18 mouse cellular contexts compared by ENCODE assay signal in the genomic region with DNA sequence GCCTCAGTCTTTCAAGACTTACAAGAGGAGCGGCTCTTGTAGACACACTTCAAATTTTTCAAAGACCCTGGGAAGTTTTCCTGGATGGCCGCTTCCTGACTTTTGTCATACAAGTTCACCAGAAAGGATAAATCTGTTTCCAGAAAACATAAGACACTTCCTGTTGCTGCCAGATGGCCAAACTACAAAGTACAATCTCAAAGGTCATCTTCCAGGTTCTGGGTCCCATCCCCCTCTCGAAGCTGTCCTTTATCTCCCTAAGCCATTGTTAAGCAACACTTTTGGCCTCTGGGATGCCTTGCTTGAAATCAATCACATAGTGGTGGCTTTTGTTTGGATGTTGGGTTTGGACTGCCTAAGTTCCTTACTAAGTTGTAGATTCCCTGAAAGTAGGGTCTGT. TPM values are rescaled to one million over a fixed set of nuclear protein-coding genes. Genes with fewer than 3 reads are reported as not detected.
DNase-seq lines count a peak whose midpoint lies in the region; ATAC-seq and TF ChIP-seq lines count a peak whose summit lies in the region.
"Had no signal": no experiment of that assay in that cellular context is flagged by ENCODE, and none has a peak within 500 bp of the region (broad histone marks: within the 10 kb centered on the region; RNA-seq: fewer than 3 reads in every experiment).

No protein-coding gene starts in this region.

- H3K9ac ChIP-seq in liver, adult 2 months (ENCODE audit: low read depth, low read length) = no peak overlapping the region
- no peak overlapping the region for H3K9ac ChIP-seq in liver, embryonic 12.5 days
- H3K9ac ChIP-seq in lung, postnatal 0 days (replicated peaks; ENCODE audit: low read depth) = no peak overlapping the region
- H3K9ac ChIP-seq: forebrain, embryonic 13.5 days; forebrain, postnatal 0 days had no signal

- H3K79me2 ChIP-seq in liver, adult 2 months (ENCODE audit: control insufficient read depth, insufficient read depth, low read length) = no peaks in the 10 kb centered on the region

- peak; percentile 64 for TF ChIP-seq EP300 in lung, postnatal 0 days (IDR thresholded peaks at IDR 0.05)

- H3K4me3 ChIP-seq in liver, adult 2 months (ENCODE audit: insufficient read depth, low read depth, low read length) = no peak overlapping the region
- no peak overlapping the region for H3K4me3 ChIP-seq in liver, embryonic 12.5 days
- no peak overlapping the region for H3K4me3 ChIP-seq in lung, postnatal 0 days (ENCODE audit: low read depth, low read length)
- H3K4me3 ChIP-seq: embryonic facial prominence, embryonic 10.5 days; forebrain, embryonic 13.5 days; heart, adult 2 months had no signal

- 56% methylated on average over 3 of the region's 3 CpGs for WGBS in liver, adult 2 months
- WGBS in liver, embryonic 12.5 days (ENCODE audit: insufficient replicate concordance) = 57% methylated on average over 3 of the region's 3 CpGs
- WGBS in lung, postnatal 0 days = 54% methylated on average over 3 of the region's 3 CpGs

- no peak overlapping the region for H3K4me2 ChIP-seq in liver, embryonic 12.5 days
- H3K4me2 ChIP-seq in lung, postnatal 0 days (replicated peaks; ENCODE audit: low read depth, low read length) = no peak overlapping the region
- H3K4me2 ChIP-seq: forebrain, embryonic 13.5 days; heart, embryonic 11.5 days had no signal

- H3K9me3 ChIP-seq in liver, embryonic 12.5 days (replicated peaks) = no peaks in the 10 kb centered on the region
- H3K9me3 ChIP-seq in lung, postnatal 0 days (ENCODE audit: low read length) = no peaks in the 10 kb centered on the region
- H3K9me3 ChIP-seq: embryonic facial prominence, embryonic 10.5 days; forebrain, embryonic 13.5 days had no signal

- H3K4me1 ChIP-seq in liver, adult 2 months (ENCODE audit: control insufficient read depth, insufficient read depth, low read length) = peaks cover 12% of the 10 kb centered on the region
- peaks cover 5% of the 10 kb centered on the region; the same call in 1 of the 2 replicates for H3K4me1 ChIP-seq in liver, embryonic 12.5 days
- H3K4me1 ChIP-seq in lung, postnatal 0 days (ENCODE audit: insufficient read depth, low read depth, low read length) = 0 out of 2 replicates have a peak, but pooled peaks cover 3% of the 10 kb centered on the region
- H3K4me1 ChIP-seq: forebrain, embryonic 13.5 days had no signal

- no peaks in the 10 kb centered on the region for H3K27me3 ChIP-seq in liver, adult 2 months (ENCODE audit: control insufficient read depth, insufficient read depth, low read length)
- no peaks in the 10 kb centered on the region for H3K27me3 ChIP-seq in liver, embryonic 12.5 days (replicated peaks)
- H3K27me3 ChIP-seq in lung, postnatal 0 days (replicated peaks; ENCODE audit: insufficient read depth, low read length) = no peaks in the 10 kb centered on the region
- H3K27me3 ChIP-seq: forebrain, embryonic 13.5 days had no signal

- H3K36me3 ChIP-seq in liver, adult 2 months (ENCODE audit: control insufficient read depth, insufficient read depth, low read length) = no peaks in the 10 kb centered on the region
- H3K36me3 ChIP-seq in liver, embryonic 12.5 days = no peaks in the 10 kb centered on the region
- H3K36me3 ChIP-seq in lung, postnatal 0 days (ENCODE audit: insufficient read depth, low read length) = no peaks in the 10 kb centered on the region
- H3K36me3 ChIP-seq: embryonic facial prominence, embryonic 10.5 days had no signal

- no peak for TF ChIP-seq CTCF in liver, adult 2 months (IDR thresholded peaks at IDR 0.05; ENCODE audit: low read depth, low read length)
- TF ChIP-seq CTCF in lung, postnatal 0 days (IDR thresholded peaks at IDR 0.05) = no peak

- TF ChIP-seq POLR2A in liver, adult 2 months (IDR thresholded peaks at IDR 0.05; ENCODE audit: extremely low read depth, insufficient read depth, low read length) = no peak

- no peak for ATAC-seq in liver, embryonic 12.5 days
- ATAC-seq in lung, postnatal 0 days = peak; percentile 57; the same call in 1 of the 2 replicates
- ATAC-seq in cerebellum, adult (ENCODE audit: insufficient number of reproducible peaks, low FRiP score, low TSS enrichment) = no peak
- ATAC-seq: forebrain, embryonic 13.5 days; forebrain, postnatal 0 days had no signal

- DNase-seq in kidney, adult 9 months = peak; percentile 32
- no peak for DNase-seq in kidney, postnatal 25 days
- peak; percentile 76 for DNase-seq in liver, adult 2 months (ENCODE audit: extremely low read depth, low read depth, low spot score)
- DNase-seq in lung, postnatal 0 days (ENCODE audit: low spot score) = peak; percentile 44
- no peak for DNase-seq in lung, postnatal 14 days
- DNase-seq: adrenal gland, adult 2 months; adrenal gland, postnatal 25 days; cerebellum, adult 2 months; cerebellum, postnatal 10 days; forebrain, postnatal 0 days; gastrocnemius, postnatal 14 days; heart, adult 2 months; heart, postnatal 36 days had no signal

- H3K27ac ChIP-seq in liver, adult 2 months (replicated peaks; ENCODE audit: insufficient read depth, low read depth, low read length) = no peak overlapping the region
- H3K27ac ChIP-seq in liver, embryonic 12.5 days = no peak overlapping the region
- H3K27ac ChIP-seq in lung, postnatal 0 days (ENCODE audit: low read length) = no peak overlapping the region
- H3K27ac ChIP-seq: embryonic facial prominence, embryonic 10.5 days; forebrain, embryonic 13.5 days; heart, adult 2 months had no signal

RNA-seq across cellular contexts. Expression of a gene that starts 21.7 kb away (rescaled TPM):
- 0.27 and 0.28 TPM in 2 replicates for total RNA-seq in liver, adult 2 months (2014; rRNA removed)
- polyA plus RNA-seq in liver, adult 2 months (2012; rRNA removed) = 0.11 and 0.12 TPM in 2 replicates
- polyA plus RNA-seq in liver, embryonic 12.5 days (2016; fragmentation: Nextera tagmentation; extraction: Ambion mirVana) = 4.1 and 6.7 TPM in 2 replicates
- 49.7 and 58.2 TPM in 2 replicates for polyA plus RNA-seq in lung, postnatal 0 days (2015; fragmentation: Nextera tagmentation; extraction: Ambion mirVana)

Comparison
In these comparisons a context has a peak if more than half of its experiments do, and no peak if none do; other contexts are left out.
1. DNase-seq: peak in kidney, adult 9 months (single experiment), liver, adult 2 months (single experiment) and lung, postnatal 0 days (single experiment); none in kidney, postnatal 25 days (0 of 2) and lung, postnatal 14 days (single experiment).